Mouse (Mus musculus): ENCODE data around the gene 2410015M20Rik. TPM values are rescaled to one million over a fixed set of nuclear protein-coding genes. Genes with fewer than 3 reads are reported as not detected.

The 2410015M20Rik gene
- polyA plus RNA-seq, 1 experiment from 2014 or later = 361 TPM

GRCm38 (mm10) chr17:56572154-56572553 is 37.4 kb downstream of the 2410015M20Rik start:
- WGBS = 14% methylated on average over 1 of the region's 1 CpGs
- ATAC-seq = no peak
- no peak overlapping the region; the same call in 1 of the 2 replicates for H3K27ac ChIP-seq (ENCODE audit: low read depth, low read length)

GRCm38 (mm10) chr17:56570287-56570686 is 39.3 kb downstream of the 2410015M20Rik start:
- no peaks in the 10 kb centered on the region for H3K27me3 ChIP-seq (replicated peaks; ENCODE audit: control insufficient read depth, insufficient read depth, low read length)
- TF ChIP-seq CTCF (IDR thresholded peaks at IDR 0.05; ENCODE audit: low read depth) = no peak
- no peak overlapping the region for H3K4me2 ChIP-seq (replicated peaks; ENCODE audit: low read depth)
- no peaks in the 10 kb centered on the region for H3K4me1 ChIP-seq (replicated peaks; ENCODE audit: control insufficient read depth, insufficient read depth, low read length)
- peaks cover 88% of the 10 kb centered on the region for H3K36me3 ChIP-seq (ENCODE audit: control insufficient read depth, insufficient read depth)
- no peak for ATAC-seq
- no peak overlapping the region for H3K27ac ChIP-seq (ENCODE audit: low read depth, low read length)
- H3K9me3 ChIP-seq (ENCODE audit: control insufficient read depth) = no peaks in the 10 kb centered on the region
- H3K4me3 ChIP-seq (ENCODE audit: low read depth, low read length) = no peak overlapping the region
- no peak overlapping the region for H3K9ac ChIP-seq (ENCODE audit: low read depth, low read length)
- 92% methylated on average over 4 of the region's 4 CpGs for WGBS

More at GRCm38 (mm10) chr17:56572154-56572553, 37.4 kb downstream of the 2410015M20Rik start:
- H3K4me3 ChIP-seq (ENCODE audit: low read depth, low read length) = no peak overlapping the region
- no peaks in the 10 kb centered on the region for H3K9me3 ChIP-seq (ENCODE audit: control insufficient read depth)
- no peaks in the 10 kb centered on the region for H3K27me3 ChIP-seq (replicated peaks; ENCODE audit: control insufficient read depth, insufficient read depth, low read length)
- peaks cover 81% of the 10 kb centered on the region for H3K36me3 ChIP-seq (ENCODE audit: control insufficient read depth, insufficient read depth)
- no peak for TF ChIP-seq CTCF (IDR thresholded peaks at IDR 0.05; ENCODE audit: low read depth)
- H3K4me2 ChIP-seq (replicated peaks; ENCODE audit: low read depth) = no peak overlapping the region
- H3K4me1 ChIP-seq (replicated peaks; ENCODE audit: control insufficient read depth, insufficient read depth, low read length) = no peaks in the 10 kb centered on the region
- no peak overlapping the region for H3K9ac ChIP-seq (ENCODE audit: low read depth, low read length)

- H3K4me1 ChIP-seq (replicated peaks; ENCODE audit: control insufficient read depth, insufficient read depth, low read length) = no peaks in the 10 kb centered on the region
- no peak overlapping the region for H3K9ac ChIP-seq (ENCODE audit: low read depth, low read length)
- ATAC-seq = no peak
- 70% methylated on average over 4 of the region's 4 CpGs for WGBS
- peaks cover 94% of the 10 kb centered on the region for H3K36me3 ChIP-seq (ENCODE audit: control insufficient read depth, insufficient read depth)
- H3K27me3 ChIP-seq (replicated peaks; ENCODE audit: control insufficient read depth, insufficient read depth, low read length) = no peaks in the 10 kb centered on the region
- H3K9me3 ChIP-seq (ENCODE audit: control insufficient read depth) = no peaks in the 10 kb centered on the region
- TF ChIP-seq CTCF (IDR thresholded peaks at IDR 0.05; ENCODE audit: low read depth) = no peak
- no peak overlapping the region for H3K4me3 ChIP-seq (ENCODE audit: low read depth, low read length)
- H3K27ac ChIP-seq (ENCODE audit: low read depth, low read length) = no peak overlapping the region
- H3K4me2 ChIP-seq (replicated peaks; ENCODE audit: low read depth) = no peak overlapping the region; the same call in 1 of the 2 replicates
Measured at GRCm38 (mm10) chr17:56567370-56567769, 42.2 kb downstream of the 2410015M20Rik start.

- Histone ChIP-seq H3K9me3 (ENCODE audit: control insufficient read depth) (no peaks in the 10 kb centered on the region), H3K27ac (ENCODE audit: low read depth, low read length) (no peak overlapping the region), H3K36me3 (ENCODE audit: control insufficient read depth, insufficient read depth) (peaks cover 94% of the 10 kb centered on the region), H3K4me2 (replicated peaks; ENCODE audit: low read depth) (no peak overlapping the region; the same call in 1 of the 2 replicates), H3K4me3 (ENCODE audit: low read depth, low read length) (no peak overlapping the region), H3K4me1 (replicated peaks; ENCODE audit: control insufficient read depth, insufficient read depth, low read length) (no peaks in the 10 kb centered on the region), H3K9ac (ENCODE audit: low read depth, low read length) (no peak overlapping the region), H3K27me3 (replicated peaks; ENCODE audit: control insufficient read depth, insufficient read depth, low read length) (no peaks in the 10 kb centered on the region)
- TF ChIP-seq CTCF (IDR thresholded peaks at IDR 0.05; ENCODE audit: low read depth) = no peak
- ATAC-seq = no peak
- 91% methylated on average over 5 of the region's 5 CpGs for WGBS
Measured at GRCm38 (mm10) chr17:56566918-56567317, 42.7 kb downstream of the 2410015M20Rik start.

- no peaks in the 10 kb centered on the region for H3K27me3 ChIP-seq (replicated peaks; ENCODE audit: control insufficient read depth, insufficient read depth, low read length)
- H3K4me2 ChIP-seq (replicated peaks; ENCODE audit: low read depth) = no peak overlapping the region
- no peak for ATAC-seq
- H3K36me3 ChIP-seq (ENCODE audit: control insufficient read depth, insufficient read depth) = peaks cover 94% of the 10 kb centered on the region
- H3K9ac ChIP-seq (ENCODE audit: low read depth, low read length) = no peak overlapping the region
- no peak overlapping the region for H3K4me3 ChIP-seq (ENCODE audit: low read depth, low read length)
- no peak overlapping the region for H3K27ac ChIP-seq (ENCODE audit: low read depth, low read length)
- H3K9me3 ChIP-seq (ENCODE audit: control insufficient read depth) = no peaks in the 10 kb centered on the region
- TF ChIP-seq CTCF (IDR thresholded peaks at IDR 0.05; ENCODE audit: low read depth) = no peak
- WGBS = 92% methylated on average over 29 of the region's 29 CpGs
- H3K4me1 ChIP-seq (replicated peaks; ENCODE audit: control insufficient read depth, insufficient read depth, low read length) = no peaks in the 10 kb centered on the region
Measured at GRCm38 (mm10) chr17:56566293-56566692, 43.3 kb downstream of the 2410015M20Rik start.

GRCm38 (mm10) chr17:56561866-56562265 is 47.7 kb downstream of the 2410015M20Rik start:
- TF ChIP-seq CTCF (IDR thresholded peaks at IDR 0.05; ENCODE audit: low read depth) = no peak
- Histone ChIP-seq H3K9me3 (ENCODE audit: control insufficient read depth) (no peaks in the 10 kb centered on the region), H3K4me3 (ENCODE audit: low read depth, low read length) (no peak overlapping the region), H3K27ac (ENCODE audit: low read depth, low read length) (no peak overlapping the region), H3K9ac (ENCODE audit: low read depth, low read length) (no peak overlapping the region), H3K4me2 (replicated peaks; ENCODE audit: low read depth) (no peak overlapping the region), H3K27me3 (replicated peaks; ENCODE audit: control insufficient read depth, insufficient read depth, low read length) (no peaks in the 10 kb centered on the region), H3K4me1 (replicated peaks; ENCODE audit: control insufficient read depth, insufficient read depth, low read length) (no peaks in the 10 kb centered on the region), H3K36me3 (ENCODE audit: control insufficient read depth, insufficient read depth) (peaks cover 61% of the 10 kb centered on the region)
- 90% methylated on average over 2 of the region's 2 CpGs for WGBS
- no peak for ATAC-seq

- no peak overlapping the region for H3K9ac ChIP-seq (ENCODE audit: low read depth, low read length)
- no peak overlapping the region for H3K27ac ChIP-seq (ENCODE audit: low read depth, low read length)
- H3K4me3 ChIP-seq (ENCODE audit: low read depth, low read length) = no peak overlapping the region
- peaks cover 43% of the 10 kb centered on the region for H3K36me3 ChIP-seq (ENCODE audit: control insufficient read depth, insufficient read depth)
- TF ChIP-seq CTCF (IDR thresholded peaks at IDR 0.05; ENCODE audit: low read depth) = no peak
- no peak overlapping the region for H3K4me2 ChIP-seq (replicated peaks; ENCODE audit: low read depth)
- WGBS = 52% methylated on average over 1 of the region's 1 CpGs
- no peak for ATAC-seq
- H3K9me3 ChIP-seq (ENCODE audit: control insufficient read depth) = no peaks in the 10 kb centered on the region
- no peaks in the 10 kb centered on the region for H3K4me1 ChIP-seq (replicated peaks; ENCODE audit: control insufficient read depth, insufficient read depth, low read length)
- no peaks in the 10 kb centered on the region for H3K27me3 ChIP-seq (replicated peaks; ENCODE audit: control insufficient read depth, insufficient read depth, low read length)
Measured at GRCm38 (mm10) chr17:56560131-56560530, 49.4 kb downstream of the 2410015M20Rik start.

All from intestine, postnatal 0 days (tissue).